Mouse (Mus musculus) erythroblast, embryonic 14.5 days (primary cell): Measurements from ENCODE around the gene Sp110. TPM values are rescaled to one million over a fixed set of nuclear protein-coding genes. Genes with fewer than 3 reads are reported as not detected.
"Not testable (repeated sequence)": the region's sequence is repeated elsewhere in the genome, so short reads cannot be mapped to it uniquely, and the experiment has no call there.

Experiments
- H3K27me3 ChIP-seq: 2 replicates; pipeline ENCODE4 v1.6.1; 2012; ENCODE audit warnings: inconsistent platforms; ENCODE audit not compliant: control insufficient read depth
- H3K36me3 ChIP-seq: 2 replicates; pipeline ENCODE4 v1.6.1; 2012; ENCODE audit warnings: mild to moderate bottlenecking, inconsistent platforms; ENCODE audit not compliant: control insufficient read depth
- H3K4me1 ChIP-seq: 2 replicates; pipeline ENCODE4 v1.6.1; 2012; ENCODE audit warnings: inconsistent platforms; ENCODE audit not compliant: control insufficient read depth
- H3K4me3 ChIP-seq: replicated peaks from 2 replicates; pipeline ENCODE3; 2012; ENCODE audit warnings: moderate library complexity, mild to moderate bottlenecking, inconsistent platforms
- H3K9me3 ChIP-seq: 2 replicates; pipeline ENCODE4 v1.6.1; 2012; ENCODE audit warnings: low read length, inconsistent platforms, mixed read lengths; ENCODE audit not compliant: control insufficient read depth
- polyA plus RNA-seq: library from polyadenylated mRNA; stranded (reverse); fragments of >175 nt; gene quantifications from 2 replicates; pipeline ENCODE4 v1.2.3, GENCODE M21; 2012

The Sp110 gene
- 0.04 and 0.09 TPM in 2 replicates for polyA plus RNA-seq

DNA sequence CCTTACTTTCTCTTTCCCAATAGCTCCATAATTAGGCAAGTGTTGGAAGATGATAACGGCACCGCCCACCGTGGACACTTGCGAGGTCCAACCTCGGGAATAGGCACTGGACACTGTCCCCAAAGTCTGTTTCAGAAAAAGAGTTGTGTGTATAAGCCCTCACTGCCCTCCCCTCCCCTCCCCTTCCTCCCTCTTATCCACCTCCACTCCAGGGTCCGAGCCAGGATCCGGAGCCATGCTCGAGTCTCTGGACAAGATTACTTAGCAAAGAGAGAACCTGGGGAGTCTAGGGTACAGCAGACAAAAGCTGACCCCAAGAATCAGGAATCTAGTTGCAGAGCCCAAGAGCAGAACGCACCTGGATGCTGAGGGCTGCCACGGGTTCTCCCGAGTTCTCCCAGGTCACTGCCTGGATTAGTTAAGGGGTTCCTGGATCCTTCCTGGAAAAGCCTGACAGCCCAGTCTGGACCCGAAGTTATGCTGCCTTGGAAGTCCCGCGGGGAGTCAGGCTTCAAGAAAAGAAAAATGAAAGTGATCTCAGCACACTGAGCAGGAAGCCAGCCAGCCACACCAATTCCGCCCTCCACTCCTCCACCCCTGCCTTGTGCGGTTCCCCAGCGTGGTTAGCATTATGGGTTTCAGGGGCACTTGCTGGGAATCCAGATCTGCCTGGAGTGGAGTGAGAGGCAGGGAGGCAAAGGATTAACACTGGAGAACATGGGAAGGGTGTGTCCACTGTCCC, at the start of gene Sp110:
Gene Sp110, minus strand, starts transcription at position 547 of the 742 bp plus-strand sequence.
- H3K4me1 ChIP-seq, H3K9me3 ChIP-seq, H3K4me3 ChIP-seq, H3K36me3 ChIP-seq, H3K27me3 ChIP-seq: not testable (repeated sequence)

GRCm38 (mm10) chr1:85638144-85638543, 39.5 kb upstream of the Sp110 start:
- not testable (repeated sequence) for H3K27me3 ChIP-seq, H3K36me3 ChIP-seq, H3K4me3 ChIP-seq, H3K9me3 ChIP-seq, H3K4me1 ChIP-seq

GRCm38 (mm10) chr1:85636936-85637335, 38.3 kb upstream of the Sp110 start:
- not testable (repeated sequence) for H3K36me3 ChIP-seq, H3K9me3 ChIP-seq, H3K4me1 ChIP-seq, H3K27me3 ChIP-seq, H3K4me3 ChIP-seq

GRCm38 (mm10) chr1:85618689-85619088, 20.1 kb upstream of the Sp110 start:
- not testable (repeated sequence) for H3K4me1 ChIP-seq, H3K36me3 ChIP-seq, H3K27me3 ChIP-seq, H3K9me3 ChIP-seq, H3K4me3 ChIP-seq

DNA sequence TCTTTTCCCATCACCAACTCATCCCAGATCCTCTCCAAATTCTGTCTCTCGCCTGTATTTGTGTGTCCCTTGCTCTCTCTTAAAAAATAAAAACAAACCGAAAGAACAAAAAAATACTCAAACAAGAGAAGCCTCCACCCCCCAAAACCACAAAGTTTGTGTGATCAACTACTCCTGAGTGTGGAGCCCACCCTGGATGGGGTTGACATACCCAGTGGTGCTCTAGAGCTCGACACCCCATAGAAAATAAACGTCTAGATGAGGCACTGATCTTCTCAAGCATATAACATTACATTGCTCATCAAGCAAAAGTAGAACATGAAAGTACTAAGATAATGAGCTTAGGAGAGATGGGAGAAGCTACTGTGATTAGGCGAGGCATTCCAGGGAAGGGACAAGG, 18.5 kb upstream of the Sp110 start:
- not testable (repeated sequence) for H3K27me3 ChIP-seq, H3K36me3 ChIP-seq, H3K9me3 ChIP-seq, H3K4me1 ChIP-seq, H3K4me3 ChIP-seq

- not testable (repeated sequence) for H3K36me3 ChIP-seq, H3K27me3 ChIP-seq, H3K4me3 ChIP-seq, H3K9me3 ChIP-seq, H3K4me1 ChIP-seq
Measured at GRCm38 (mm10) chr1:85615819-85616218, 17.2 kb upstream of the Sp110 start.

- H3K9me3 ChIP-seq, H3K4me1 ChIP-seq, H3K27me3 ChIP-seq, H3K36me3 ChIP-seq, H3K4me3 ChIP-seq: not testable (repeated sequence)
Measured at GRCm38 (mm10) chr1:85615096-85615495, 16.5 kb upstream of the Sp110 start.

GRCm38 (mm10) chr1:85610581-85610980, 12.0 kb upstream of the Sp110 start:
- not testable (repeated sequence) for H3K9me3 ChIP-seq, H3K4me1 ChIP-seq, H3K4me3 ChIP-seq, H3K27me3 ChIP-seq, H3K36me3 ChIP-seq

DNA sequence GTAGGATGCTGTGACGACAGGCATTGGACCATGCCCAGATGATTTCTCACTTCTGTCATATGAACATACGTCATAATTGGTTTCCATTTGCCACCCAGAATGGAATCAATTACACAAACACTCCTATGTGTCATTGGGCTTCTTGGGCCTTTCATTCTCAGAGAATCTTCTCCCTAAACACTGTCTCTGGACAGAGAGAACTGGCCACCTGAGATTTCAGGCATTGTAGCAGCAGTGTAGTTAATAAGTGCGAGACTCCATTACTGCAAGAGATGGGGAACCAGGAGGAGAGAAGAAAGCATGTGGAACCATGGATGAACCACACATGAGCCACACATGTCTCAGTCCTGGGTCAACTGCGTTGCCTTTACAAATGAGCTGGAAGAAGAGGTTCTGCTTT, 9.7 kb upstream of the Sp110 start:
- H3K27me3 ChIP-seq, H3K36me3 ChIP-seq, H3K4me3 ChIP-seq, H3K4me1 ChIP-seq, H3K9me3 ChIP-seq: not testable (repeated sequence)

GRCm38 (mm10) chr1:85604341-85604740, 5.7 kb upstream of the Sp110 start:
- not testable (repeated sequence) for H3K27me3 ChIP-seq, H3K9me3 ChIP-seq, H3K4me1 ChIP-seq, H3K36me3 ChIP-seq, H3K4me3 ChIP-seq

- not testable (repeated sequence) for H3K4me3 ChIP-seq, H3K9me3 ChIP-seq, H3K36me3 ChIP-seq, H3K4me1 ChIP-seq, H3K27me3 ChIP-seq
Measured at GRCm38 (mm10) chr1:85600794-85601193, 2.2 kb upstream of the Sp110 start.

DNA sequence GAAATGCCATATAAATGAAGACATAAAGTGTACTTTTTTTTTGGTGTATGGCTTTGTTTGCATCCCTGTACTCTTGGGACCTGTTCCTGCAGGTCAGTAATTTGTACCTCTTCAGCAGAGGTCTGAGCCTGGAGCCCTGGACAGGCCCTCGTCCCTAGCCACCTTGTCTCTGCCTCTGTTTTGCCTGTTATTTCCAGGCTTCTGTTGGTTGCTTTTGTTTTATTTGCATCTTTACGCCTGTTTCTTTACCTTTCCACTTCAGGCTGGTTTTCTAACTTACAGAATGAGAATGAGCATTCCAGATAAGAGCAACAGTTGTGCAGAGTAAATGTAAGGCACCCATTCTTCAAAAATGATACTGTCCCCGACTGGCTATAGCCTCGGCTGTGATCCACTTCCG, 1.5 kb upstream of the Sp110 start, which contains the start of gene Sp140:
Gene Sp140, plus strand, starts transcription at position 301 of the 400 bp plus-strand sequence.
- H3K4me3 ChIP-seq, H3K27me3 ChIP-seq, H3K9me3 ChIP-seq, H3K36me3 ChIP-seq, H3K4me1 ChIP-seq: not testable (repeated sequence)

DNA sequence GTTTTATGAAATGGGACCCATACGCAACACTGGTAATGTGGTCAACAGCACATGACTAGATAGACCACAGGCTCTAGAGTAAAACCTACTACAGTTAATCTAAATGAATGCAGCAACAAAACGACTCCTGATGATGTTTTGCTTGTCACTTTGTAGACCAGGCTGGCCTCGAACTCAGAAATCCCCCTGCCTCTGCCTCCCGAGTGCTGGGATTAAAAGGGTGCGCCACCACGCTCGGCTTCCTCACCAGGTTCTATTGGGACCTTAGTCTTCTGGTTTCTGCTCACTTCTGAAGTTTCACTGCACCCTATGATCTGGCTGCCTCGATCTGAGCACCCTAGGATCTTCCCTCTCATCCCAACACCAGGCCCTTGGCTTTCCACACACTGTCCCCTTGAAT, 6.1 kb downstream of the Sp110 start:
- H3K4me1 ChIP-seq, H3K9me3 ChIP-seq, H3K36me3 ChIP-seq, H3K4me3 ChIP-seq, H3K27me3 ChIP-seq: not testable (repeated sequence)

DNA sequence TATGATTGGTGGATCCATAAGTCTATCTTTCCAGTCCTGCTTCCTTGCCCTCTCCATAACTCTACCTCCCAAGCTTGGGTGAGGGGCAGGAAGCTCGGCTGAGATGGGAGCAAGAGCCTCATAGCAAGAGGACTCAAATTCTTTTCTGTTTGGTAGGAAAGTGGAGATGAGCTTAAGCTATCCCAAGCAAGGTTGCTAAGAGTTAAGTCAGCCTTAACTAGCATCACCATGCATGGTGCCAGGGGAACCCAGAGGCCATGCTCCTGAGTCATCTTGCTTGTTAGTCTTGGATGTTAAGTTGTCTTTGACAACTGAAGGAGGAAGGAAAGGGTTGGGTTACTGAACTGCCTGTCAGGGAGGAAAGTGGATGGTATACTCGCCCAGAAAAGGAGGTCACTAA, 9.9 kb downstream of the Sp110 start:
- H3K36me3 ChIP-seq = not testable (repeated sequence)

GRCm38 (mm10) chr1:85581518-85581917, 17.1 kb downstream of the Sp110 start:
- H3K4me1 ChIP-seq, H3K36me3 ChIP-seq, H3K4me3 ChIP-seq, H3K9me3 ChIP-seq, H3K27me3 ChIP-seq: not testable (repeated sequence)

More for the DNA sequence above, 9.9 kb downstream of the Sp110 start:
- H3K4me1 ChIP-seq, H3K4me3 ChIP-seq, H3K27me3 ChIP-seq, H3K9me3 ChIP-seq: not testable (repeated sequence)
